Mouse (Mus musculus): ENCODE measurements around the gene Fbxo8. TPM values are rescaled to one million over a fixed set of nuclear protein-coding genes. Genes with fewer than 3 reads are reported as not detected.

Gene Fbxo8
- total RNA-seq (2021): 10 to 100 TPM; 28.0 to 30.8 TPM

GRCm38 (mm10) chr8:56550558-56551360 lies at the start of gene Fbxo8, which contains the start of gene Cep44:
Fbxo8 (plus strand) TSS chr8:56551090.
Cep44 (minus strand) TSS chr8:56551047.
- peak; percentile 78 for DNase-seq
- intact Hi-C loops (cut with DNase I): no loop called here

DNA sequence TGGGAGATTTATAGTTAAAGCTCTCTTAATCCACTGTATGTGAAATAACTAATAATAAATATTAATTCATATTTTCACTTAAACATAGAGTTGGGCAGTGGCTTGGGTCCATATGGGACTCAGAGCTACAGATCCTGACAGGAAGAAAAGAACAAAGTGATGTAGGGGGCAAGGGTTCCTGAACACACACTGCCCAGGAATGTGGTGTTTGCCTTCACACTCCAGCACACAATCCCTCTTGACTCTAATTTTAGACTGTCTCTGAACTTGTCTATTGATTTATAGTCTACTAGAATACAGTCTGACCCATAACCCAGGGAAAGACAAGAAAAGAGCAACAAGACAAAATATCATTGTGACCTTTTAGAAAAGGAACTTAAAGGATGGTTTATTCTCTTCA lies 49.0 kb upstream of the Fbxo8 start:
- DNase-seq: no peak
- intact Hi-C loops (cut with DNase I): no loop called here

DNA sequence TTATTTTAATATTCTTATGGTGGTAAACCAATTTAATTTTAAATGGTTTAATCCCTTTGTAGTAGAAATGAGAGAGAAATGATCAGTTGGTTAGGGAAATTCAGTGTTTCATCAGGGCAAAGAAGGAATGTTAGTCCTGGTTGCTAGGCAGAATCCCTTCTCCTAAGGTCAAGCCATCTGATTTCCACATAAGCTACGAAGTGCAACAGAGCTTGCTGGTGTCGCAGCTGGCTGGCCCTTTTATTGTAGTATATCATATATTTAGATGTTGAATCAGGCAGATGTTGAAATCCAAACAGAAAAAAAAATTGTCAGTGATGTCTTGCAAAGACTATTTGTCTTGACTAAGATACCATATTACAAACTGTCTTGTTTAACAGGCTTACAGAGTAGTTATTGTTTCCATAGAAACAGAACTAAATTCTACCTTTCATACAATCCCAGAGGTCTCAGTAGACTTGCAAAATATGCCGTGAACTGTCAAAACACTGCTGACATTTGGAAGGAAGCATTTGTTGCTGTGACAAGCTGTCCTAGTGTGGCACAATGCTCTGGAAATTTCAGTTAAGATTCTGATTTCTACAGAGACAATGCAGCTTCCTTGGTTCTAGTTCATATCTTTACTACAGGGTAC lies 42.5 kb upstream of the Fbxo8 start:
- intact Hi-C loops (cut with DNase I): no loop called here
- DNase-seq: no peak

DNA sequence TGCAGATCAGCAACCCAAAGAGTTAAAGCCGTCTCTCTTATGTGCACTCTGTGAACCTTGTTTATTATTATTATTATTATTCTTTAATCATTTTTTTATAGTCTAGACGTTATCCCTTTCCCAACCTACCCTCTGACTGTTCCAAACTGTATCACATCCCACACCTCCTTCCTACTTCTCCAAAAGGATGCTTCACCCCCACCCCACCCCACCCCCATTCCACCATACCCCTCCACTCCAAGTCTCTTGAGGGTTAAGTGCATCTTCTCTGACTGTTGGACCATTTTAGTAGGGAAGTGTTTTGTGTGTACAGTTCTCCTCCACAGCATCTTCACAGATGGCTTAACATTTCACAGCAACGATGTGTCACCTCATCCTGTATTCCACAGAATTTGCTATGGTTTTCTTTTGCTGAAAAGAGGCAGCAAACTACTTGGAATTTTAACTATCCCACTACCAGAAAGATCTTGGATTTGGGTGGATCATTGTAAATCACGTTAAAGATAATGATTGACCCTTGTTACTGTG lies 41.9 kb upstream of the Fbxo8 start:
- intact Hi-C loops (cut with DNase I): no loop called here
- no peak for DNase-seq

GRCm38 (mm10) chr8:56518848-56519247 lies 32.0 kb upstream of the Fbxo8 start:
- no peak for DNase-seq
- intact Hi-C loops (cut with DNase I): no loop called here

DNA sequence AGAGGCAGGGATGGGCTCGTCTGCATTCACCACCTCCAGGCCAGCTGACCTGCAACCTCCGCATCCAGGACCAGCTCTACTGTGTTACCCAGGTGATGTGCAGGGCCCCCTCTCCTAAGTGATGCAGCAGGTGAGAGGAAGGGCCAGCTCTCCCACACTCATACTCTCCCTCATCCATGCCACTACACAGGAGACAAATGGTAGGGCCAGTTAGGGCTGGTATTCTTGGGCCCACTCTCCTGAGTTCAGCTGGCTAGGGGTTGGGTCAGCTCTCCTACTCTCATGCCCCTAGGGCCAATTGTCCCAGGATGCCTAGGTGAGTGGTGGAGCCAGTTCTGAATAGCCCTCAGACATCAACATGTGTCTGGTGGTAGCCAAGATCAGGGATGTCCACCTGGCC lies 30.6 kb upstream of the Fbxo8 start:
- intact Hi-C loops (cut with DNase I): no loop called here

GRCm38 (mm10) chr8:56521051-56521450 lies 29.8 kb upstream of the Fbxo8 start:
- intact Hi-C loops (cut with DNase I): no loop called here
- no peak for DNase-seq

More for the DNA sequence above, 30.6 kb upstream of the Fbxo8 start:
- no peak for DNase-seq

DNA sequence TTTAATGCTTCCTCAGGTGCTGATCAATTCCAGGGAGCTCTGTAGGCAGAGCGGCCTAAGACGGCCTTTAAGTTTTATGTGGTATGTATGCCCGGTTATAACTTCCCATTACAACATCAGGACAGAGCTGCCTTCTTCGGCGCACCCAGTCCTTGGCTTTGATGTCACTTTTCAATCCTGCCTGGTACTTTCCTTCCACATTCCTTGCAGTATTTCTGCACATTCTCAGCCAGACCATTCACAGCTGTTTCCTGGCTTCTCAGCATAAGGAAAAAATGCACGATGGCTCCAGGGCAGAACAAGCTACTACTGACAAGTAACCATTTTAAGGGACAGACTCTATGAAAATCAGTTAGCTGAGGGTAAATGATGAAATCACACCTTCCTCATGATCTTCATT lies 22.0 kb upstream of the Fbxo8 start:
- no peak for DNase-seq
- intact Hi-C loops (cut with DNase I): no loop called here

DNA sequence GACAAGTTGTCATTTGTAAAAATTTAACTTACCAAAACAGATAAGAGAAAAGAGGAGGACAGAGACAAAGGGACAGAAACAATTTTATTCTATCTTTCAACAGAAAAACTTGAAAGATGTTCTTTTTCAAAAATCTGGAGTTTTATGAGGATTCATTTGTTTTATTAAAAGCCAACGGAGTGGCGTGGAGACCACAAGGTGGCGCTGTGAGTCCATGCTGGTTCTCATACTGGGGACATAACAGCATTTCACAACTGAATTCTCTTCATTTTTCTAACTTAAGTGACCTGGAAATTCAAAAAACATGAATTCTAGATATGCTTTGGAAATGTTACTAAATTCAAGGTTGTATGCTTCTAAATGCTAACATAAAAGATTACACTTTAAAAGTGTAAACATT lies 20.5 kb upstream of the Fbxo8 start:
- DNase-seq: peak; percentile 57
- intact Hi-C loops (cut with DNase I): no loop called here

DNA sequence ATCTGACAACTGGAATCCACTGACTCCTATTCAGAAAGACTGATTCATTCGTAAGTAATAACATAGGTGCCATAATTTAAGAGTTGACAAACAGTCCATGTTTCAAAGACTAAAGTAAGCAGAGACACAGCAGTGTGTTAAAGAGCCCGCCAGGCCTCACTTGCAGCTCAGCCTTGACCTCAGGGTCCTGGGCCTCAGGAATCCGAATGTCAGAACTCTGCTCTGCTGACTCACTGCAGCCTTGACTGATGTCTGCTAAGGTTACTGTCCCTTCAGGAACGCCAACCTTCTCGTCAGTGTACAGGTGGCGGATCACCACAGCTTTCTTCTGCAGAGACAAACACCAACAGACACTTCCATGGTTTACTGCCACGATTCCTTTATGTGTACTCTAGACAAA lies 10.2 kb upstream of the Fbxo8 start:
- no peak for DNase-seq
- intact Hi-C loops (cut with DNase I): no loop called here

GRCm38 (mm10) chr8:56547866-56548265 lies 3.0 kb upstream of the Fbxo8 start:
- intact Hi-C loops (cut with DNase I): no loop called here
- no peak for DNase-seq

DNA sequence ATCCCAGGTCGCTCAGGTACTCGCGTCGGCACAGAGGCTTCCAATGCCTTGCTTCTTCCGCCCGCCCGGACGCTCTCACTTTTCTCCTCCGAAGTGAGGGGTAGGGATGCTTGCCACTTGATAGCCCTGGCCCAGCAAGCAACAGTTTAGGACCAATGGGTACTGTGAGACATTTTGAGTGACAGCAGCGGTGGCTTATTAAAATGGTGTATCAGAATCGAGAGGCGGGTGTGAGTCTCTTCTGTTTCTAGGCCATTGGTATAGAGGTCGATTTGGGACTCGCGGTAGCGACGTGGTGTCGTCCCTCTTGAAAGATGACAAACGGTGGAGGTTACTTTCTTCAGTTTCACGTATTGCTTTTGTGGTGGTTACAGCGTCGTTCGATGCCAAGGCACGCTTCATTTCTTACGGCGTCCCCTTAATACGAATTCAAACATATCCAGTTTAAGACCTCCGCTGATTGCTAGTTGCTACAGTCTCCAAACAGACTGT lies 517 bp downstream of the Fbxo8 start:
- peak; percentile 83 for DNase-seq
- intact Hi-C loops (cut with DNase I): no loop called here

GRCm38 (mm10) chr8:56552045-56552444 lies 1.2 kb downstream of the Fbxo8 start:
- peak; percentile 2 for DNase-seq
- intact Hi-C loops (cut with DNase I): no loop called here

- intact Hi-C loops (cut with DNase I): no loop called here
- DNase-seq: no peak
Measured at GRCm38 (mm10) chr8:56552551-56553103, 1.7 kb downstream of the Fbxo8 start.

DNA sequence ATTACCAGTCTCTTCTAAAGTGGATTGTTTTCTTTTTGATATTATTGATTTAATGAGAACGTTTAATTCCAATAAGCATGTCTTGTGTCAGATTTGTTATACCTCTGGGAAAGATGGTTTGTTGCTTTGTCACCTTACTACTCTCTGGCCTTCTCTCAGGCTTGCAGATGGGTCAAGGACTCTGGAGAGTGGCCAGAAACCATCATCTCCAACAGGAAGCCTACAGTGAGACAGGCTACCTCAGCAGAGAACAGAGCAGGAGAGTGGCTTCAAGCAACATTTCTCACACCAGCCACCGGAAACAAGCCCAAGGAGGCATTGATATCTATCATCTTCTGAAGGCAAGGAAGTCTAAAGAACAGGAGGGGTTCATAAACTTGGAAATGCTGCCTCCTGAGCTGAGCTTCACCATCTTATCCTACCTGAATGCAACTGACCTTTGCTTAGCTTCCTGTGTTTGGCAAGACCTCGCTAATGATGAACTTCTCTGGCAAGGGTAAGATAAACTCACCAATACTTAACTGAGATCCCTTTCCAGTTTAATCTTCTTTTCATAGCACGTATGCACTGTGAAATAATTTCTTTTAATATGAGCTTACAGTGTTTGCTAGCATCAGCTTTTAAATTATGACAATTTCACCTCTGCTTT lies 13.6 kb downstream of the Fbxo8 start:
- intact Hi-C loops (cut with DNase I): no loop called here
- DNase-seq: no peak

- intact Hi-C loops (cut with DNase I): no loop called here
- DNase-seq: no peak
Measured at GRCm38 (mm10) chr8:56566856-56567255, 16.0 kb downstream of the Fbxo8 start.

GRCm38 (mm10) chr8:56580918-56581317 lies 30.0 kb downstream of the Fbxo8 start:
- DNase-seq: no peak
- intact Hi-C loops (cut with DNase I): no loop called here

DNA sequence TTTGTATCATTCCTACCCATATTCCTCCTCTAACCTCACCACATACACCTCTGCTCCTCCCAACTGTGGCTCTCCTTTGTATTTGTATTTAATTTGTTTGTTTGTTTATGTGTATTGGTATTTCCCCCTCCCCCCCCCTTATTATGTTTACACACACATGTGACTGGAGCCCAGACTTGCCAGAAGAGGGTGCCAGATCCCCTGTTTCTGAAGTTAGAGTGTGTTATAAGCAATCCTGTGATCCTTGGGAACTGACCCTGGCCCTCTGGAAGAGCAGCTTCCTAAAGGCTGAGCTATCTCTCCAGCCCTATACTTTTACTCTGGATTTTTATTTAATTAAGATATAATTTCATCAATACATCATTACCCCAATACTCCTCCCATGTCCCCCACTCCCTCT lies 32.0 kb downstream of the Fbxo8 start:
- intact Hi-C loops (cut with DNase I): no loop called here
- DNase-seq: peak; percentile 14

GRCm38 (mm10) chr8:56589004-56589403 lies 38.1 kb downstream of the Fbxo8 start:
- no peak for DNase-seq
- intact Hi-C loops (cut with DNase I): no loop called here

DNA sequence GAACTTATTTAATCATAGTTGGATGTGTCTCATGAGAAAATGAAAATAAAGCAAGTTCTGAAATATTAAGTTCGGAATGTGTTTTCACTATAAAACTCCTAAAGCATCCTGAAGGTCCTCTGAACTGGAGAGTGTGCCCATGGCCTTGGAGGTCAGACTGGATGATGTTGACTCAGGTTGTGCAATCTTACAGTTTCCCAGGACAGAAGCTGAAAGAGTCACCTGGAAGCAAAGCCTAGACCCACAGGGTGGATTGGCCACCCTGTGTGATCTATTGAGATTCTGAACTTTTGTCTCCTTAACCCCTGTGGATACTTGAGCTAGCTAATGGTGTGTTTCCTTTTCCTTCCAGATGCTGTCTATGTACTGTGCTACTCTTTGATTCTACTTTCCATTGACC lies 40.2 kb downstream of the Fbxo8 start:
- intact Hi-C loops (cut with DNase I): no loop called here
- no peak for DNase-seq

DNA sequence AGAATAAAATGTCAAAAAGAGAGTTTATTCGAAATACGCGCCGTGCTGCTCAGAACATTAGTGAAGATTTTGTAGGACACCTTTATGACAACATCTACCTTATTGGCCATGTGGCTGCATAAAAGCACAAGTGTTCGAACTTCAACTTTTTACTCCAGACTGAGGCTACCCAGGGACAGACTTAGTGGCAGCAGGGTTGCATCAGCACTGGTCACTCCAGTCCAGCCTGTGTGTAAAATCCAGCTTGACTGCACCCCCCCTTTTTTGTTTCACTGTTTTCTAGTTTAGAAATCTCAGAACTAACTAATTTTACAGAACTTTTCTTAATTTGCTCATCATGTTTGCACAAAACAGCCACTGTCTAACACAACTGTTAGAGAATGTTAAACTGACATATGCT lies 40.6 kb downstream of the Fbxo8 start:
- no peak for DNase-seq
- intact Hi-C loops (cut with DNase I): no loop called here

Measured in left cerebral cortex, postnatal 4 days (tissue).